Mouse (Mus musculus): ENCODE measurements around the gene Gsdma3.

Gene Gsdma3

DNA sequence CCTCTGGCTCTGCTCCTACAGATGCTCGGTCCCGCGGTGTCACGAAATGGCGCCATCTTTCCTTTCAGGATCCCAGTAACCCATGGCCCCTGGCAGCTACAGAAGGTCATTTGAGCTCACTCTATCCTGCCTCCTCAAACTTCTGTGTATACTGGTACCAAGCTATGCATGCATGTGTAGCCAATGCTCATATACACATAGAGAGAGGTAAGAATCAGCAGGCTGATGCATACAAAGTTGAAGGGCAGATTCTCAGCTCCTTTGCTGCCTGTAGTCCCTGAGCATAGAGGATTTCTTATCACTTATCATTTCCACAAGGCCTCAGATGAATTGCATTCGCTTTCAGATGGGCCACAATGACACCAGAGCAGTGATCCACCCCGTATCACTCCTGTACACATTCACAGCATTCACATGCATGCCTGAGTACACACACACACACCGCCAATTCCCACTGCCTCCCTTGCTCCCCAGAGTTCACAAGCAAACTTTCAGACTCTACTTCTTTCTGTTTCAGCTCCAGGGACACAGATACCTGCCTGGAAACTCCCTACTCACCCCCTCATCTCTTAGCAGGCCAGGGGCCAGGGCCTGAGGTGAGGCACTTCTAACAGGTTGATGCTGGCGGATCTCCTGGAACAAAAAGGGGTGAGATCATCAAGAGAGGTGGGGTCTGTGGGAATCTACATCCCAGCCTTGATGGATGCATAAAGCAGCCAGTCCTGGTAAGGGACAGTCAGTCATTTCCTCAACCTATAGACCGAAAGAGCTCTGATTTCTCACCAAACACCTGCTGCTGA is at the start of gene Gsdma3, which contains the start of gene Gm12355:
Gene Gsdma3, plus strand, starts transcription at position 750 of the 800 bp plus-strand sequence.
Gene Gm12355, minus strand, starts transcription at position 51 of the 800 bp plus-strand sequence.
- no peak for DNase-seq (ENCODE audit: low read depth, low spot score)

DNA sequence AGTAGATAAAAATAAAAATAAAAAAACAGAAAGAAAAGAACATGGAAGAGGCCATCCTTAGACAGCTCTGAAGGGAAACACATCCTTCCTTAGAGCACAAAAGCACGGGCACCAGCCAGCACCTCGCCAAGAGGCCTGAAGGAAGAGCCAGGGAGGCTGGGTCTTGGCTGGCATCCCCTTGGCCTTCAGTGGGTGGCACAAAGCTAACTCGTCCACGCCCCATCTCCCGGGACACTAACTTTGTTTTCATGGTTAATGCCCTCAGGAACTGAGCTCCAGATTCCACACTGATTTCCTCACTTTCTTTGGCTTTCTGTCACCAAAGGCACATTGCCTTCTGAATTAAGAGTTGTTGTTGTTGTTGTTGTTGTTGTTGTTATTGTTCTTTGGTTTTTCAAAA is 48.4 kb upstream of the Gsdma3 start:
- DNase-seq (ENCODE audit: low read depth, low spot score): no peak

DNA sequence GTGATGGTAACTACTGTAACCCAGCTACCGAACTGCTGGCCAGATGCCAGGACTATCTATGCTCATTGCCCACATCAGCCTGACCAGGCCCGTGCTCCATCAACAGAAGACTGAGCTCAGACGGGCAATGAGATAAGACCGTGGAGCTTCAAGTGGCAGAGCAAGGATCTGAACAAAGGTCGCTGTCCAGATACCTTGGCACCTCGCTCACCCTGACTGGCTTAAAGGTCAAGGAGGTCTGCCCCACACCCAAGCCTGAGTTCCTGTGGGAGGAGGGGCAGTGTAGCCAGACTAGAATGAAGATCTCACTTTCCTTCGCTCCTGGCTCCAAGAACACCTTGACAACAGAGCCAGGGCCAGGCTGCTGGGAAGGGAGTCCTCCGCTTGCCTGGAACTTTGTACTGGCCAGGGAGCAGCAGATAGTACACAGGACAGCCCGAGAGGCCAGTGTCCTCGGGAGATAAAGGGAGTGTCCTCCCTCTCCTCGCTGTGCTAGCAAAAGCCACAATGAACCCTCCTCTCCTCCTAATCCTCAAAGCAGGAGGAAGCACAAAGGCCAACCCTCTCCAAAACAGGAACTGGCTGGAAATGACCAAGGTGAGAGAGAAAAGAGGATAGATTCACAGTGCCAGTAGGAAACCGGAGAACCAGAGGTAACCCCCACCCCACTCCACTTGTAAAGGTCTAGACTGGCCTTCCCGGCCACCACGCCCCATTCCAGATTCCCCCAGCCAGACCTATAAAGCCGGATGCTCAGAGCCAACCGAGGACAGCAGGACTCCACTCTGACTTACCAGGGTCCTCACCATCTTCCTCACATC is 45.6 kb upstream of the Gsdma3 start:
- no peak for DNase-seq (ENCODE audit: low read depth, low spot score)

DNA sequence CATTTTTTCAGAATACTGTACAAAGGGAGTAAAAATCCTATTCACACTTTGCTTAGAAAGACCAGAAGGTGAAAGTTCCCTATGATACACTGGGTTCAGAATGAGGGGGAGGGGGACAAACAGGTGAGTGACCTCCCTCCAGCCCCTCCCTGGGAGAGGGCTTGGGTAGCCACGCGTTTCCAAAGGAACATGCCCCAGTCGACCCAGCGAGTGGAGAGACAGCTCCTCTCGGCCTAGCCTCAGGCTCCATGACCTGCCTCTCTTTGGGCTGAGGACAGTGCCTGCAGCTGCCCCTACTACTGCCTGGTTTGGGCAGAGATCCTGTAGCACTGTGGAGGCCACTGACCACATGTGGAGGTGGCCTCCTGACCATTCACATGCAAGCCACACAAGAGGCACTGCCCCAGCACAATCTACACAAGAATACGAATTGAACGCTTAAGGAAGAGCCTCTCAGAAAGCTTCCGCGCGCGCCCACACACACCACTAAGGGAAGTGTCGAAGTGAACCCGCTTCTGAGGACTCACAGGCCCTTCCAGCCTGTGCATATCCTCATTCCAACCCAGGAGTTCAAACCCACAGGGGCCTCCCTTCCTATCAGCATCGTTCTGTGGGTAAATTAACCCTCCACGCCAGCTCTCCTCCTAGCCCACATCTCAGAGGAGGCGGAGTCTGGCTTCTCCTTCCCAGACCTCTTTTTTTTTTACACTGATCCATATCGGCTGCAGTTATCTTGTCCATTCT is 44.7 kb upstream of the Gsdma3 start:
- DNase-seq (ENCODE audit: low read depth, low spot score): no peak

- DNase-seq (ENCODE audit: low read depth, low spot score): no peak
Measured at GRCm38 (mm10) chr11:98582030-98582388, 44.2 kb upstream of the Gsdma3 start.

- no peak for DNase-seq (ENCODE audit: low read depth, low spot score)
Measured at GRCm38 (mm10) chr11:98582551-98583264, 43.5 kb upstream of the Gsdma3 start.

- no peak for DNase-seq (ENCODE audit: low read depth, low spot score)
Measured at GRCm38 (mm10) chr11:98583265-98583552, 43.0 kb upstream of the Gsdma3 start.

- DNase-seq (ENCODE audit: low read depth, low spot score): no peak
Measured at GRCm38 (mm10) chr11:98583571-98583970, 42.6 kb upstream of the Gsdma3 start.

DNA sequence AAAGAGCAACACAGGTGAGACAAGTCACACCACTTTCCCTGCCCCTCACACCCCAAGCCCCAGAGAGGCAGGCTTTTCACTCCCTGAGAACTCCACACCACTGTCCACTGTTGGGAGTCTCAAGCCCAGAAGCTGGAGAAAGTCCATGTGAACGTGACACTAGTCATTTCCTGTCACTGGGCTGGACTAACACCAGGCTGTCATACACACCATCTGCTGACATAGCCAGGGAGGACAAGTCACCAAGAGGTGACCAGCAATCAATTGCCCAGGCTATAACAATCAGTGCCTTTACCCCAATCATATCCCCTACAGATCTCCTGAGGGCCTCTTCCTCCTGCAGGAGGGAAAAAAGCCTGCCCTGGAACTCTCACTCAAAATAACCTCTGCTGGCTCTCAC is 42.0 kb upstream of the Gsdma3 start:
- no peak for DNase-seq (ENCODE audit: low read depth, low spot score)

DNA sequence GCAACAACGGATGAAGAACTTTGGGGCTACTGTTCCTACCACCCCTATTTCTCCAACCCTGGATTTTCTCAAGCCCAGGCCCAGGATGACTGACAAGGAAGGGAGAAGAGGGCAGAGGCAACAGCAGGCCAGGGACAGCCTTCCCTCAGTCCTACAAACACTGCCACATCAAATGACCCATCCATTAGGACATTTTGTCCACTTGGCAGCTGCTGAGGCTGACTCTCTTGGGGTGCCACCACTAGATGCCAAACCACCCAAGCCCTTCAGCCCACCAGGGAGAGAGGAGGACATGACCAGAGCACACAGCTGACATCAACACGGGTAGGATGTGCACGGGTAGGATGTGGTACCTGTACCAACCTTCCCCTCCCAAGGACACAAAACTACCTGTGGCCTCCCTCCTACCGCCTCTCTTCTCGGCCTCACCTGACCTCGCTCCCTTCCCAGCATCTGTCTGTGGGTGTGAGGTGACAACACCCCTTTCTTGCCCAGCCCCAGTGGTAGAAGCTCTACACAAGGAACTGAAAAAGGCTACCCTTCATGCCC is 41.5 kb upstream of the Gsdma3 start:
- no peak for DNase-seq (ENCODE audit: low read depth, low spot score)

DNA sequence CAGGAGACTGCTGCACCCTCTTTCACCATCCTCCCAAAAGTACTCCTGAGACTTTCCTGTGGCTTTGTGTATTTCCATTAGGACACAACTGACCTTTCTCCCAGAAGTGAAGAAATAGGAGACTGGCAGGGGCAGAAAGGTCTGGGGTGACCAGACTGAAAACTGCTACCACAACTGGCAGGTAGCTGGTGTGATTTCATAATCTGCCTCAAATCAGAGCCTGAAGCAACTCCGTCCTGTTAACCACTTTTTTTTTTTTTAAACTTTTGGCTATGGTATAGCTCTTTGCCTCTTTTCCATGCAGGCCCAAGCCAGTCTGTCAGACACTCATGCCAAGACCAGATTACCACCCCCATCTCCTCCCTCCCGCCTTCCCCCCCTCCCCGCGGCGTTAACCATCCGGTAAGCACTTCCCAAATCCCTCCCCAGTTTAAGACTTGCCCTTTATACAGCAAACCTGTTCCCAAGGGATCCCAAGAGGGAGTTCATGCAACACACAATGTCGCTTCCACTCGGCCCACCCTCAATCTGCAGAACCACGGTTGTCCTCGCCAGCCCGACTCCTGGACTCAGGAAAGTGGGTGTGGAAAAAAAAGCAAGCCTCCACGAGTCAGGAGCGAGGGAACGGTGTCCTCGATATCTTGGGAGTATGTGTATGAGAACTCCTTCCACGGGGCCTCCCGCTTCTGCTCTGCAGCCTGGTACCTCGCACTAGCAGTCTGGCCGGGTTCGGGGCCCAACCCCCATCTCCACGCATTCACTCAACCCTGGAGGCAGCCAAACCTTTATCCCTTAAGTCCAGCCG is 39.9 kb upstream of the Gsdma3 start:
- DNase-seq (ENCODE audit: low read depth, low spot score): no peak

DNA sequence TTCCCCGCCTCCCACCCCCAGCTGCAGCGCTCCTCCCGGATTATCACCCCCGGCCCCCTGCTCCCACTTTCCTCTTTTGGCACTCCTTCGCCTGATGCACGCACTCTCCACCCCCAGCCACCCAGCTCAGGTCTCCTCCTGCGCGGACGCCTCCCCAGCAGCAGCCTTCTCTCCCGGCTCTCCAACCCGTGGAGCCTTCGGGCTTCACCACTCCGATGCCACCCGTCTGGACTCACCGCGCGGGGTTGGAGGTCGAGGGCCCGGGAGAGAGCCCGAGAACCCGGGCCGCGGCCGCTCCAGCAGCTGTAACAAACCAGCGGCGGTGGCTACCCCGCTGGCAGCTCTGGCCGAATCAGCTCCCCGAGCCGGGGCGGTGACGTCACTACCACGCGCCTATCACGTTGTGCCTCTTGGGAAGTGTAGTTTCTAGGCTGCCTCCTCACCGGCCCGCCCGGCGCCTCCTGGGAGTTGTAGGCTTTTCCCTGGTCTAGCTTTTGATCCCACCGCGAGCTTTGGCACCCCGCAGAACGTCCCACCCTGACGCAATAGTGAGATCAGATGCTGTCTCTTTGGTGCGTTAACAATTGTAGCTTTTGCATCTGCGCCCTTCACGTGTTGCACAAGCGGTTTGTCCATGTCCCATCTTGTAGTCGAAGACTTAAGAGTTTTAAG is 39.1 kb upstream of the Gsdma3 start, which contains the start of gene Ormdl3:
Gene Ormdl3, minus strand, starts transcription at position 477 of the 672 bp plus-strand sequence.
- DNase-seq (ENCODE audit: low read depth, low spot score): peak; percentile 93

- DNase-seq (ENCODE audit: low read depth, low spot score): no peak
Measured at GRCm38 (mm10) chr11:98587684-98588546, 38.2 kb upstream of the Gsdma3 start.

- DNase-seq (ENCODE audit: low read depth, low spot score): no peak
Measured at GRCm38 (mm10) chr11:98588833-98589281, 37.3 kb upstream of the Gsdma3 start.

DNA sequence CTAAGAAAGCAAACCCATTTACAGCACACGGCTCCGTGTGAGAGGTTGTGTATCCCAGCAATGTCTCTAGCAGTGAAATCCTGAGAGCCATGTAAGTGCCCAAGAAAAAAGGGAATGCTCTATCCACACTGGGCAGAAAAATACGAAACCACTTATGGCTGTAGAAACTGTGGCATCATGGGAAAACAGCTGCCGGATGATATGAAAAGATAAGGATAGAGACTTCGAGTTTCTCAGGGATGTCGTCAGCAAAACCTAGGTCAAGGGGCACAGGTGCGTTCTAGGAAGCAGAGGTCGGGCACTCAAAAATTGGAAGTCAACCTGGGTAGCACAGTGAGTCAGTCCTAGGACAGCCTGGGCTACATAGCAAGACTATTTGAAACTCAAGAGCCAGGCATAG is 36.9 kb upstream of the Gsdma3 start:
- DNase-seq (ENCODE audit: low read depth, low spot score): no peak

DNA sequence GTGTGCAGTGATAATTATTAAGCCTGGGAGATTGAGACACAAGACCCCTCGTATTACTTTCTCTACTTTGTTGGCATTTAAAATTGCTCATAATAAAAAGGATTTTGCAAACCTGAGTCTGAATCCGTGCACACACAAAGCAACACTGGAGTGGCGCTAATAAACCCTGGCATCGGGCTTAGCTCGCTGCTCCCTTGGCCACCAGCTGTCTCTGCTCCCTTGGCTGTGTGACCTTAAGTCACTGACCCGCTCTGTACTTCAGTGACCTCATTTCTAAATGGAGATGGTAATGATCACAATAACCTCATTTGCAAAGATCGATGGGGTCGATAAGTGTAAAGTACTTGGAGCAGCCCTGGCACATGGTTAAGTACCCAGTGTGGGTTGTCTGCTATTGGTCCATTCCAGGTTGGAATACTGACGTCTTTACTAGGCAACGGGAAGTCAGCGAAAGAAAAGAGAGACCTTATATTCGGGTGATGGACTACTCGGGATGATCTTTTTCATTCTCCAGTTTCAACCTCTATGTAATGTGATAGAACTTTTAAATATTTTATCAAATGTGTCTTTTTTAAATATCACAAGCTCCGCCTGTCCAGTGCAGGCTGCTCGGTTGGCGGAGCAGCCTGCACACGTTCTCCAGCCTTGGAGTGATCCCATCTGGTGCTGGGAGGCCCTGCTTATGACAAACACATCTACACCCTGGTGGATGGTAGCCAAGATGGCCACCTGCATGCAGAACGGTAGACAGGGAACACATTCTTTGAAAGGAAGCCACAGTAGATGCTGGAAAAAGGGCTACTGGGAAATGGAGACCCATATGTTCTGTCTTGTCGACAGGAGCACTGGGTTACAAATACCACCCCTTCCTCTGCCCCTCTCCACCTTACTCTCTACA is 35.4 kb upstream of the Gsdma3 start:
- no peak for DNase-seq (ENCODE audit: low read depth, low spot score)

- DNase-seq (ENCODE audit: low read depth, low spot score): no peak
Measured at GRCm38 (mm10) chr11:98595021-98595420, 31.1 kb upstream of the Gsdma3 start.

- DNase-seq (ENCODE audit: low read depth, low spot score): no peak
Measured at GRCm38 (mm10) chr11:98595473-98595872, 30.7 kb upstream of the Gsdma3 start.
